Mouse (Mus musculus) c-Kit-negative CD71-positive TER-119-positive erythroid progenitor cells, embryonic 14.5 days (primary cell): Measurements from ENCODE around the gene Apon.
A peak's percentile ranks its signal among the peaks of the same experiment; 100 is the strongest.
"Not testable (repeated sequence)": the region's sequence is repeated elsewhere in the genome, so short reads cannot be mapped to it uniquely, and the experiment has no call there.

Source experiments
- DNase-seq: peaks from one replicate; pipeline ENCODE4 v3.0.0-alpha.2; 2013; ENCODE audit warnings: low read depth, low spot score

The Apon gene

GRCm38 (mm10) chr10:128272819-128273439 is 19.0 kb downstream of the Apon start:
- not testable (repeated sequence) for DNase-seq

DNA sequence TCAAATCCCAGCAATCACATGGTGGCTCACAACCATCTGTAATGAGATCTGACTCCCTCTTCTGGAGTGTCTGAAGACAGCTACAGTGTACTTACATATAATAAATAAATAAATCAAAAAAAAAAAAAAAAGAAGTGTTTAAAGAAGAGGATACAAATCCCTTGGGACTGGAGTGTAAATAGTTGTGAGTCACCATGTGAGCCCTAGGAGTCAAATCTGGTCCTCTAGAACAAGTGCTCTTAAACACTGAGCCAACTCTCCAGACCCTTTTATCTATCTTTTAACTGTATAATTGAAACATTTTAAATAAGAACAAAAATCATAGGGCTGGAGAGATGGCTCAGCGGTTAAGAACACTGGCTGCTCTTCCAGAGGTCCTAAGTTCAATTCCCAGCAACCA is 21.5 kb downstream of the Apon start:
- not testable (repeated sequence) for DNase-seq

- no peak for DNase-seq
These were observed 24.3 kb downstream of the Apon start for GRCm38 (mm10) chr10:128278158-128278557.

DNA sequence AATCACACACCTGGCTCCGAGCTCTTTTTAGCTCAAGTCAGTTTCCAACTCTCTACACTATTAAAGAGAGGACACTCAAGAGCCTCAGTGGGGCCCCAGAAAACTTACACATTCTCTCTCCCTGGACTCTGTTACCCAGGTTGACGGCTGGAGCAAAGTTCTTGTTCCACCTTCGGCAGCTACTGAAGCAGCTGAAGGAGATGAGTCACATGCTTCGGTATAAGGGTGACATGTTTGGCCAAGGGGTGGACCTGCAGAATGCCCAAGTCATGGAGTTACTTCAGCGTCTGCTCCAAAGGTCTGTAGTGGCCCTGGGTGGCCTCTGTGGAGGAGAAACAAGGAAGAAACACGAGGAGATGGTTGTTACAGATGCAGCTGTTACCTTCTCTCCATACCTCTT is 27.0 kb downstream of the Apon start:
- DNase-seq, result no peak

GRCm38 (mm10) chr10:128281682-128282081 is 27.8 kb downstream of the Apon start:
- no peak for DNase-seq

- DNase-seq, result no peak
These were observed 29.1 kb downstream of the Apon start for GRCm38 (mm10) chr10:128282886-128283450.

DNA sequence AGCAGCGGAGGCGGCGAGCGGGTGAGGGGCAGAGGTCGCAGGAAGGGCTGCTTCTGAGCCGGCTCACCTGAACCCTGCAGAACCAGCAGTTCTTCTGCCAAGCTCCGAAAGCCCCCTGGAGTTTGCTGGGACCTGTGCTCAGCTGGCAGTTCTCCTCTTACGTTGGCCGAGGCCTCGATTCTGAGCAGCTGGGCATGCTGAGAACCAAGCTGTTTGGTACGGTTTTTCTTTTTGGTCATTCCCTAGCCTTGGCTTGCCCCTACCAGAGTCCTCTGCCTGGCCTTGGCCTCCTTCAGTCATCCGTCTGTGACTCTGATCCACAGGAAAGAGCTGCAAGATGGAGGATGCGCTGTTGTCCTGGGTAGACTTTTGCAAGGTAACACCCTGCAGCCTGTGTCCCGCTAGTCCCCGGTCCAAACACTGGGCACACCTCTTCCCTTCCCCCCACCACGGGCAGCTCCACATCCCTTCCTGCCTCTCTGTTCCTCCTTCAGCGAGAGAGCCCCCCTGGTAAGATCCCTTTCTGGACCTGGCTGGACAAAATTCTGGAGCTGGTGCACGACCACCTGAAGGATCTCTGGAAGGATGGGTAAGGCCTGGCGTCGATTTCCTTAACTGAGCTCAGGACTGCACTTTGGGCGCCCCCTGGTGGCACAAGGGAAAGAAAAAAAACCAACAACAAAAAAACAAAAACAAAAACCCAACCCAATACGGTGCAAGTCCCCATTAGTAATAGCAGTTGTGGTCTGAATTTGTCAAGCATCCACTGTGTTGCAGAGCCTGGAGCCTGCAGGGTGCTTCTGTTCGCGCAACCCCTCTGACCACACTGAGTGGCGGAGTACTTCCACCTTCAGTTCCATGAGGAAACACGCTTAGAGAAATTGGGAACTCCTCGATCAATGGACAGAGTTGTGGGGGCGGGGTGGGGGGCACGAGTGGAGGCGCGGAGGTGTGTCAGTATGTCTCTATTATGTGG is 30.0 kb downstream of the Apon start:
- DNase-seq, result peak; percentile 54

GRCm38 (mm10) chr10:128290594-128290993 is 36.7 kb downstream of the Apon start:
- not testable (repeated sequence) for DNase-seq

GRCm38 (mm10) chr10:128296370-128297090 is 42.6 kb downstream of the Apon start:
- DNase-seq, result no peak

DNA sequence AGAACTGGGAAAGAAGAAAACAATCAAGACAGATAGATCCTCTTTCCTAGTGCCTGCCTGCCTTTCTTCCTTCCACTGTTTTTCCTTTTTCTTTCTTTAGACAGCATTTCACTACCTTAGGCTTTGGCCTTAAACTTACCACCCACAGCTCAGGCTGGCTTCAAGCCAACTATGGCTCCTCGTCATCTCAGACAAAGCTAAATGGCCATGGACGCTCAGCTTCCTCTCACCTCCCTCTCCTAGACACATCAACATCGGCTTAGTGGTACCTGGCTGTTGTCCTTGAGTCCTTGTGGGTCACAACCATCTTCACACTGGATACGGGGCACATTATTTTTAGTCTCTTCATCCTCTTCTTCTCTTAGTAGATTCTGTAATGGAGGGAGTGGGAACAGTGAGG is 43.3 kb downstream of the Apon start:
- no peak for DNase-seq

DNA sequence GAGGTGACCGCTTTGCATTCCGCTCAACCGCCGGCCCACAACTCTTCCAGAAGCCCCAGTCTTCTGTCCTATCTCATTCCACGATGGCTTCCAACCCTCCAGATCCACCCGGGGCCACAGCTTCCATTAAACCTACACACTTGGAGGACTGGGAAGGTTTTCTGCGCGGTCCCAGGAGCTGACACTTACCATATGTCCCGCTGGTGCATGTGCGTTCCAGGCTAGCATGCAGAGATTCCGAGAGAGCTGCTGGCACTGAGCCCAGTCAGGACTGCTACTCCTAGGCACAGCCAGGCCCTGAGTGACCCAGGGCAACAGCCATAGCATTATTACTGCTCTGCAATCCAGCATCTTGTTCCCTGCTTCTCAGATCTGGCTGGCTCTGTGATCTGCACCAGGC is 43.7 kb downstream of the Apon start:
- no peak for DNase-seq

- no peak for DNase-seq
These were observed 44.3 kb downstream of the Apon start for GRCm38 (mm10) chr10:128298243-128298642.

- no peak for DNase-seq
These were observed 44.8 kb downstream of the Apon start, which contains the start of gene Il23a for GRCm38 (mm10) chr10:128298702-128299171. Gene Il23a (minus strand): TSS chr10:128298752.

- peak; percentile 26 for DNase-seq
These were observed 48.5 kb downstream of the Apon start for GRCm38 (mm10) chr10:128302357-128302756.

GRCm38 (mm10) chr10:128302785-128303125 is 48.9 kb downstream of the Apon start:
- no peak for DNase-seq

DNA sequence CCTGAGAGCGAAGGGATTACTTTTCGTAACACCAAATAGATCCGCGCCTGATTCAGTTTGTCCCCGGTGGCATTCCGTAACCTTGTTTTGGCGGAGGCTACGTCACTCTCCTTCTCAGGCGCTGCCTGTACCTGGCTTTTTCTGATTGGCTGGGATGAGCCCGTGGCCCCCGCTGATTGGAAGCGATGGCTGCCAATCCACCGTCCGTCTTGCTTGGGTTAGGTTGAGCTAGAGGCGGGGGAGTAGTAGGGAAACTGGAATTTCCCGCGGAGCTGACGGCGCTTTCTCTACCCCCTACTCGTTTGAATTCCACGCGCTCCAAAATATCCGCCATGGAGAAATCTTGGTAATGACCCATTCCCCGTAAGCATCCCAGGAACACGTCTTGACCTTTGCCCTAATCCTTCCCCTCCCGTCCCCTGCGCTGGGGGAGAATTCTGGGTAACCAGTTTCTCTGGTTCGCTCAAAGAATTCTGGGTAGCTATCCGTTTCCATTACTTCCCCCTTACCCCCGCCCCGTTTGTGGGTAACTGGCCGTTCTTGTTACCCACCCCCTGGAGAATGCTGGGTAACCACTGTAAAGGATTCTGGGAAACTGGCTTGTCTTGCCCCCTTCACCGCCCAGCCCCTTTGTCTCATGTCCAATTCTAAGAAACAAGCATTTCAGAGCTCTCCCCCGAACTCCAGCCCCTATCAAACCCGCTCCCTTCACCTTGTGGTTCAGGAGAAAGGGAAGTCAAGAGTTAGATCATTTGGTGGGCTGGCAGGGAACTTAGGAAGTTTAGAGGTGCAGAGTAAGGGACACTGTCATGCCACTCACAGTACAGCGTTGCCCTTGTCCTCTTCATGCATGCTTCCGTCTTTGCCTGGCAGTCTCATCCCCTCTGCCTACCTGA is 49.5 kb downstream of the Apon start, which contains the start of gene Pan2:
Gene Pan2 (plus strand): TSS at position 210 of the 896 bp plus-strand sequence.
- DNase-seq, result peak; percentile 99
